Mouse (Mus musculus): ENCODE measurements around the gene Baiap3.

DNA sequence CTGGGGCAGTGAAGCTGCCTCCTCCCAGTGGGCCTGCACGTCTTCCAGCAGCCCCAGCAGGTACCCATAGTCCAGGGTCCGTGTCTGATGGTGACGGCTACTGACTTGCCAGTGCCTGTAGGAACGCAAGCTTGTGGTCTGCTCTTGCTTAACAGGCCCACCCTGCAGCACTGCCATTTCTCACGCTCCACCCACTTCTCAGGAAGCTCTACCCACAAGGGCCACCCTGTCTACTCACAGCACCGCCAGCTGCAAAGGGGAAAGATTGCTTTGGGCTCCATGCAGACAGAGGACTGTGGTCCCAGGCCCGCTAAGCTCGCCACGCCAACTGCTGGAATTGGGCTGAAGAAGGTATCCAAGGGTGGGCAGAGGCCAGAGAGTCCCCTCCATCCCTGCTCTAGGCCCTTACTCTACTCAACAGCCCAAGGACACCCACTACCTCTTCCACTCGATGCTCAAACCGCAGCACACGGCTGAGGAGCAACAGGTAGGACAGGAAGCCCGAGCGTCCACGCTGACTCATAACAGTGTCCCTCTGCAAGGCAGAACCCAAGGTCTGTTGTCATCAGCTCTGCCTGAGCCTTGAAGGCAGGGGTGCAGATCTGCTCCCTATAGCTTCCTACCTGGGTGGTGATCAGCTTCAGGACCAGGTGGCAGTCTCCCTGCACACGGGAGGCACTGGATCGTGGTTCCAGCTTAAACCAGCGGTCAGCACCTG, 8.0 kb downstream of the Baiap3 start:
- TF ChIP-seq POLR2A (IDR thresholded peaks at IDR 0.05; ENCODE audit: borderline replicate concordance, low read depth, low read length) (no peak), CTCF (IDR thresholded peaks at IDR 0.05; ENCODE audit: low read depth, low read length) (no peak)

All from bone marrow macrophage, adult 2 months (primary cell).